Mouse (Mus musculus) kidney, postnatal 0 days (tissue): ENCODE measurements around the gene Dcdc2c. TPM values are rescaled to one million over a fixed set of nuclear protein-coding genes. Genes with fewer than 3 reads are reported as not detected.

ENCODE experiments used
- ATAC-seq: fragments of 200-750 bp; cut with Nextera tagmentation; replicated peaks from 2 replicates; pipeline ENCODE4 v1.8.0; 2017; ENCODE audit warnings: low read depth, moderate number of reproducible peaks, moderate TSS enrichment, moderate library complexity; ENCODE audit not compliant: low FRiP score
- DNase-seq: peaks from one replicate; pipeline ENCODE4 v3.0.0-alpha.2; 2016; ENCODE audit warnings: low spot score
- H3K27ac ChIP-seq: fragments of 300-500 bp; sonication (generic); 2 replicates; pipeline ENCODE4 v1.5.1; 2014; ENCODE audit warnings: mild to moderate bottlenecking
- H3K27me3 ChIP-seq: fragments of 300-500 bp; sonication (generic); 2 replicates; pipeline ENCODE4 v1.6.1; 2014; ENCODE audit warnings: low read length, mixed read lengths; ENCODE audit not compliant: insufficient read depth
- H3K36me3 ChIP-seq: fragments of 300-500 bp; sonication (generic); 2 replicates; pipeline ENCODE4 v1.6.1; 2014; ENCODE audit warnings: low read length, mixed read lengths; ENCODE audit not compliant: insufficient read depth
- H3K4me1 ChIP-seq: fragments of 300-500 bp; sonication (generic); replicated peaks from 2 replicates; pipeline ENCODE4 v1.6.1; 2014; ENCODE audit warnings: antibody characterized with exemption, low read length, mixed read lengths; ENCODE audit not compliant: insufficient read depth
- H3K4me2 ChIP-seq: fragments of 300-500 bp; sonication (generic); 2 replicates; pipeline ENCODE4 v1.6.1; 2014; ENCODE audit warnings: mild to moderate bottlenecking, low read length, moderate library complexity, mixed read lengths
- H3K4me3 ChIP-seq: fragments of 300-500 bp; sonication (generic); replicated peaks from 2 replicates; pipeline ENCODE4 v1.5.1; 2014; ENCODE audit warnings: low read depth, low read length
- H3K9ac ChIP-seq: fragments of 300-500 bp; sonication (generic); 2 replicates; pipeline ENCODE4 v1.6.1; 2014; ENCODE audit warnings: low read depth, low read length
- H3K9me3 ChIP-seq: fragments of 300-500 bp; sonication (generic); replicated peaks from 2 replicates; pipeline ENCODE4 v1.6.1; 2016; ENCODE audit warnings: low read length, inconsistent platforms, mixed read lengths
- CTCF ChIP-seq: IDR thresholded peaks from 2 replicates; pipeline ENCODE4 v1.5.1; 2016; ENCODE audit warnings: antibody characterized with exemption, low read depth, mild to moderate bottlenecking, moderate library complexity
- WGBS: fragments of 180-500 bp; shearing (Covaris S2); extraction: QIAGEN DNeasy Blood & Tissue Kit; methylation state at CpG from one replicate; pipeline ENCODE4 v1.1.7; 2014; 5-methylcytosine and 5-hydroxymethylcytosine counted together
- polyA plus RNA-seq: library from polyadenylated mRNA; unstranded; fragments of >200 nt; fragmentation: Nextera tagmentation; extraction: Ambion mirVana; gene quantifications from 2 replicates; pipeline ENCODE4 v1.2.1, GENCODE M21; 2015

Gene Dcdc2c
- polyA plus RNA-seq, 1 experiment from 2014 or later: not detected

GRCm38 (mm10) chr12:28575366-28576070 is 23.3 kb upstream of the Dcdc2c start:
- H3K36me3 ChIP-seq: no peaks in the 10 kb centered on the region
- WGBS: 63% methylated on average over 6 of the region's 6 CpGs
- no peaks in the 10 kb centered on the region for H3K27me3 ChIP-seq
- ATAC-seq (no peak), DNase-seq (no peak)
- no peaks in the 10 kb centered on the region for H3K9me3 ChIP-seq
- H3K27ac ChIP-seq: no peak overlapping the region
- TF ChIP-seq CTCF: no peak
- H3K4me3 ChIP-seq: no peak overlapping the region
- H3K9ac ChIP-seq: no peak overlapping the region
- H3K4me1 ChIP-seq: no peaks in the 10 kb centered on the region
- no peak overlapping the region for H3K4me2 ChIP-seq

GRCm38 (mm10) chr12:28572241-28572640 is 20.0 kb upstream of the Dcdc2c start:
- no peak for DNase-seq
- no peak overlapping the region for H3K27ac ChIP-seq
- no peak overlapping the region for H3K4me2 ChIP-seq
- no peaks in the 10 kb centered on the region for H3K4me1 ChIP-seq
- no peaks in the 10 kb centered on the region for H3K27me3 ChIP-seq
- no peaks in the 10 kb centered on the region for H3K36me3 ChIP-seq
- WGBS: 80% methylated on average over 2 of the region's 2 CpGs
- no peaks in the 10 kb centered on the region for H3K9me3 ChIP-seq
- no peak for TF ChIP-seq CTCF
- H3K9ac ChIP-seq: no peak overlapping the region
- no peak for ATAC-seq
- H3K4me3 ChIP-seq: no peak overlapping the region

- WGBS: 51% methylated on average over 18 of the region's 18 CpGs
These were observed 424 bp downstream of the Dcdc2c start for GRCm38 (mm10) chr12:28551775-28552174.

GRCm38 (mm10) chr12:28548887-28549286 is 3.3 kb downstream of the Dcdc2c start:
- no peaks in the 10 kb centered on the region for H3K27me3 ChIP-seq
- no peaks in the 10 kb centered on the region for H3K36me3 ChIP-seq
- H3K4me2 ChIP-seq: no peak overlapping the region
- DNase-seq: peak; percentile 6
- H3K9ac ChIP-seq: no peak overlapping the region
- 44% methylated on average over 4 of the region's 4 CpGs for WGBS
- H3K4me3 ChIP-seq: no peak overlapping the region
- no peak for ATAC-seq
- H3K27ac ChIP-seq: no peak overlapping the region
- no peaks in the 10 kb centered on the region for H3K4me1 ChIP-seq
- no peak for TF ChIP-seq CTCF
- no peaks in the 10 kb centered on the region for H3K9me3 ChIP-seq

More at GRCm38 (mm10) chr12:28551775-28552174, 424 bp downstream of the Dcdc2c start:
- no peak overlapping the region for H3K27ac ChIP-seq
- TF ChIP-seq CTCF: no peak
- H3K9me3 ChIP-seq: no peaks in the 10 kb centered on the region
- H3K4me1 ChIP-seq: no peaks in the 10 kb centered on the region
- DNase-seq (no peak), ATAC-seq (0 out of 2 replicates have a peak, but pooled peaks have one; percentile 33)
- no peaks in the 10 kb centered on the region for H3K27me3 ChIP-seq
- H3K36me3 ChIP-seq: no peaks in the 10 kb centered on the region
- peak overlapping the region; percentile 16; the same call in 1 of the 2 replicates for H3K4me2 ChIP-seq
- H3K4me3 ChIP-seq: no peak overlapping the region
- no peak overlapping the region for H3K9ac ChIP-seq

- WGBS: 55% methylated on average over 1 of the region's 1 CpGs
- H3K27me3 ChIP-seq: no peaks in the 10 kb centered on the region
- ATAC-seq: no peak
These were observed 37.9 kb downstream of the Dcdc2c start for GRCm38 (mm10) chr12:28514264-28514775.

GRCm38 (mm10) chr12:28509699-28510280 is 42.4 kb downstream of the Dcdc2c start:
- no peak overlapping the region for H3K4me2 ChIP-seq

More at GRCm38 (mm10) chr12:28514264-28514775, 37.9 kb downstream of the Dcdc2c start:
- H3K27ac ChIP-seq: no peak overlapping the region
- DNase-seq: no peak
- H3K4me3 ChIP-seq: no peak overlapping the region
- H3K4me2 ChIP-seq: no peak overlapping the region
- H3K4me1 ChIP-seq: no peaks in the 10 kb centered on the region
- no peak for TF ChIP-seq CTCF
- H3K36me3 ChIP-seq: no peaks in the 10 kb centered on the region
- no peaks in the 10 kb centered on the region for H3K9me3 ChIP-seq
- no peak overlapping the region for H3K9ac ChIP-seq

More at GRCm38 (mm10) chr12:28509699-28510280, 42.4 kb downstream of the Dcdc2c start:
- Histone ChIP-seq H3K4me1 (no peaks in the 10 kb centered on the region), H3K36me3 (no peaks in the 10 kb centered on the region), H3K27me3 (no peaks in the 10 kb centered on the region), H3K27ac (no peak overlapping the region), H3K9me3 (no peaks in the 10 kb centered on the region), H3K9ac (no peak overlapping the region), H3K4me3 (no peak overlapping the region)
- ATAC-seq (no peak), DNase-seq (no peak)
- TF ChIP-seq CTCF: no peak
- 29% methylated on average over 5 of the region's 5 CpGs for WGBS
